Mouse (Mus musculus): ENCODE data around the gene Gm28048. TPM values are rescaled to one million over a fixed set of nuclear protein-coding genes. Genes with fewer than 3 reads are reported as not detected.

The Gm28048 gene
- polyA plus RNA-seq, 1 experiment from 2014 or later = 3.4 TPM

DNA sequence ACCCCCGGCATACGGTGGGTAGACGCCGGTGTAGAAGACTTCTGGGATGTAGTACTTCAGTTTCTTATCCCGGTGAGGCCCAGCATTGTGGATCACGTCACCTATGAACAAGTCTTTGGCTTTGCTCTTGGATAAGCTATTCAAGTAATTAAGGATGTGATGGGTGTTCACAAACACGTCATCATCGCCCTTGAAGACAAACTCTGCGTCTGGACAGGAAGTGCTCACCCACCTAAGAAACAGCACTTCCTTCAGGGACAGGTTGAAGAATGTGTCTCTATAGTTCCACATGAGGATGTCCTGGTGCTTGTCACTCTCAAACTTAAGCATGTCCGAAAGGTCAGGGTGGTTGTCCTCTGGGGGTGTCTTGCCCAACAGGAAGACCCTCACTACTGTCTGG is 145.6 kb downstream of the Gm28048 start:
- no peak overlapping the region for H3K4me3 ChIP-seq
- H3K9ac ChIP-seq = no peak overlapping the region
- no peak overlapping the region for H3K4me2 ChIP-seq
- no peaks in the 10 kb centered on the region for H3K27me3 ChIP-seq
- no peak overlapping the region for H3K27ac ChIP-seq
- WGBS = 94% methylated on average over 10 of the region's 10 CpGs
- ATAC-seq = no peak
- no peaks in the 10 kb centered on the region for H3K36me3 ChIP-seq (ENCODE audit: poor library complexity, severe bottlenecking)
- H3K9me3 ChIP-seq (replicated peaks) = no peaks in the 10 kb centered on the region
- H3K4me1 ChIP-seq = no peaks in the 10 kb centered on the region

DNA sequence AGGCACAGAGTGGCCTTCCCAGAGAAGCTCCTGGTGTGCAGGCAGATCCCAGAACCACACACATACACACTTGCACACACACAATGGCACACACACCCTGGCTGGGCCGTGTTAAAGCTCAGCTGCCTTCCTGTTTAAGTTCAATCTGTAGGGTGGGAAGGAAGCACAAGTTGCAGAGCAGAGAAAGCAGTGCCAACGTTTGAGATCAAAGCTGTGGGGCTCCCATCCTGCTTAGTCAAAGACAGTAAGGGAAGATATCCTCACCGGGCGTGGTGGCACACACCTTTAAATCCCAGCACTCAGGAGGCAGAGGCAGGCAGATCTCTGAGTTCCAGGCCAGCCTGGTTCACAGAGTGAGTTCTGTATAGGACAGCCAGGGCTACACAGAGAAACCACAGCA is 149.3 kb downstream of the Gm28048 start:
- Histone ChIP-seq H3K4me1 (no peaks in the 10 kb centered on the region), H3K9ac (no peak overlapping the region), H3K4me3 (no peak overlapping the region), H3K27ac (no peak overlapping the region), H3K9me3 (replicated peaks) (no peaks in the 10 kb centered on the region), H3K27me3 (no peaks in the 10 kb centered on the region), H3K36me3 (ENCODE audit: poor library complexity, severe bottlenecking) (no peaks in the 10 kb centered on the region), H3K4me2 (no peak overlapping the region)
- ATAC-seq = no peak
- 84% methylated on average over 4 of the region's 4 CpGs for WGBS

DNA sequence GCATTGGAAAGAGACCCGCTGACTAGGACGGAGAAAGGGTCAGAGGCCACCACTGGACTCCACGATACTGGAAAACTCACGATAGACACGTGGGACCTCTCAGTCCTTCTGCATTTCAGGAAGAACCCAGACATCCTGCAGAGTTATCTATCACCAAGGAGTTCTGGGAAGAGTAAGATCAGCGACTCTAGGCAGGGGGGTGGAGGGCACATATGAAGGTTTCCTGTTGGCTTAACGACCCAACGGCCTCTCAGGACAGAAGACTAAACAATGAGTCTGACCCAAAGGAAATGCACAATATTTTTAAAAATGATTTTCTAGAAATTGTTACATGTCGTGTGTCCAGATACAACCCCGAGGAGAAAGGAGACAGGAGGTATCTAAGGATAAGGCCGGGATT is 150.0 kb downstream of the Gm28048 start:
- no peak overlapping the region for H3K27ac ChIP-seq
- H3K36me3 ChIP-seq (ENCODE audit: poor library complexity, severe bottlenecking) = no peaks in the 10 kb centered on the region
- 89% methylated on average over 11 of the region's 11 CpGs for WGBS
- no peaks in the 10 kb centered on the region for H3K27me3 ChIP-seq
- H3K9me3 ChIP-seq (replicated peaks) = no peaks in the 10 kb centered on the region
- ATAC-seq = no peak
- H3K9ac ChIP-seq = no peak overlapping the region
- H3K4me2 ChIP-seq = no peak overlapping the region
- H3K4me3 ChIP-seq = no peak overlapping the region
- H3K4me1 ChIP-seq = no peaks in the 10 kb centered on the region

DNA sequence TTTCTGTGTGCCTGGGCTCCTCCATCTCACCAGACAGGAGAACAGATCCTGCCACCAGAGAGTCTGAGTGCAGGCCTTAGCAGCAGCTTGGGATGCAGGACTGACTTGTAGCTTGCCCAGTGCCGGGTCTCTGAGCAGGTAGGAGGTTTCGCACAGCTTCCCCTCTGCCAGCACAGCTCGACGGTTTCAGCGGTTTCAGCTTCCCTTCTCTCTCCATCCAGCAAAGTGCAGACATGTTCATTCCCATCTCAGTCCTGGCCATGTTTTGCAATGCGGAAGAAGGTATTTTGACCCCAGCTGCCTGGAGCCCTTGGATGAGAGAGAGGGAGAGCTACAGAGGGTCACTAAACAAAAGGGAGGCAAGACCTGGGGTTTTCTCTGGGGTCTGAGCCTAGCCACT is 151.2 kb downstream of the Gm28048 start:
- Histone ChIP-seq H3K4me1 (no peaks in the 10 kb centered on the region), H3K4me2 (no peak overlapping the region), H3K27ac (no peak overlapping the region), H3K9me3 (replicated peaks) (no peaks in the 10 kb centered on the region), H3K27me3 (no peaks in the 10 kb centered on the region), H3K9ac (no peak overlapping the region), H3K36me3 (ENCODE audit: poor library complexity, severe bottlenecking) (no peaks in the 10 kb centered on the region), H3K4me3 (no peak overlapping the region)
- WGBS = 57% methylated on average over 6 of the region's 6 CpGs
- no peak for ATAC-seq

DNA sequence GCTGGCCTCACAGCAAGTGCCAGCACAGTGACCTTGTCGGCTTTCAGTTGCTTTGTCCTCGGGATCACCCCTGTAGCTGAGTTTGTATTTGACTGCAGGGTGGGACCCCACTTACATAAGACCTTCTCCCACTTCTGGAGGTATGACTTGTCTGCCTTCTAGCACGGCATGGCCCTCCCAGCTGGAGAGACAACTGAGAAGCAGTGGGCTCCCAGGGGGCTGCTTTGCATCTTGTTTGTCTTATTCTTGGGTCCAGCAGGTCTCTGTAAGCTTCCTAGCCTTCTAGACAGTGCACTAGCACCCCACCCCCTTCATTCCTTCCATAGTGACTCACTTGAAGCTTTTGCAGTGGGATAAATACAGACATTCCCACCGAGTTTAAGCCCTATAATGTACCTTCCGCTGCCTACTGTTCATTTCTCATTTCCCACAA is 151.7 kb downstream of the Gm28048 start:
- Histone ChIP-seq H3K27me3 (no peaks in the 10 kb centered on the region), H3K36me3 (ENCODE audit: poor library complexity, severe bottlenecking) (no peaks in the 10 kb centered on the region), H3K9ac (no peak overlapping the region), H3K4me1 (no peaks in the 10 kb centered on the region), H3K9me3 (replicated peaks) (no peaks in the 10 kb centered on the region), H3K4me3 (no peak overlapping the region), H3K4me2 (no peak overlapping the region), H3K27ac (no peak overlapping the region)
- no peak for ATAC-seq
- WGBS = 46% methylated on average over 5 of the region's 5 CpGs

DNA sequence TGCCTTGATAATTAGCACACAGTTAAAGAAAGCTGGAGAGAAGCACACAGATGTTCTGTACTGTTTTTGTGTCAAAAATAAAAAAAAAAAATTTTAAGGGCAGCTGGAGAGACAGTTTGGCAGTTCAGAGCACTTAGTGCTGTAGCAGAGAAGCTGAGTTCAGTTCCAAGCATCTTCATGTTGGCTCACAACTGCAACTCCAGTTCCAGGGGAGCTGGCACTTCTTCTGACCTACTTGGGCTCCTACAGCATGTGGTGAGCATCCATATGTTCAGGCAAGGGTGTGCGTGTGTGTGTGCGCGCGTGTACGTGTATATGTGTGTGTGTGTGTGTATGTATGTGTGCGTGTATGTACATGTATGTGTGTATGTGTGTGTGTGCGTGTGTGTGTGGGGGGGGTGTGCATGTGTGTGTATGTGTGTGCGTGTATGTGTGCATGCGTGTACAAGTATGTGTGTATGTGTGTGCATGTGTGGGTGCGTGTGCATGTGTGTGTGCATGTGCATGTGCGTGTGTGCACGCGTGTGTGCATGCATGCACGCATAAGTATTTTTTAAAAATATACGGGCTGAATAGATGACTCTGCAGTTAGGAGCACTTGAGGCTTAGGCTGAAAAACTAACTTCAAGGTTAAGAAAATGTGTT is 152.8 kb downstream of the Gm28048 start:
- no peak overlapping the region for H3K9ac ChIP-seq
- H3K36me3 ChIP-seq (ENCODE audit: poor library complexity, severe bottlenecking) = no peaks in the 10 kb centered on the region
- no peak overlapping the region for H3K27ac ChIP-seq
- ATAC-seq = peak; percentile 32; the same call in 1 of the 2 replicates
- H3K4me1 ChIP-seq = no peaks in the 10 kb centered on the region
- no peaks in the 10 kb centered on the region for H3K27me3 ChIP-seq
- H3K9me3 ChIP-seq (replicated peaks) = no peaks in the 10 kb centered on the region
- 95% methylated on average over 15 of the region's 15 CpGs for WGBS
- H3K4me3 ChIP-seq = no peak overlapping the region
- no peak overlapping the region for H3K4me2 ChIP-seq

DNA sequence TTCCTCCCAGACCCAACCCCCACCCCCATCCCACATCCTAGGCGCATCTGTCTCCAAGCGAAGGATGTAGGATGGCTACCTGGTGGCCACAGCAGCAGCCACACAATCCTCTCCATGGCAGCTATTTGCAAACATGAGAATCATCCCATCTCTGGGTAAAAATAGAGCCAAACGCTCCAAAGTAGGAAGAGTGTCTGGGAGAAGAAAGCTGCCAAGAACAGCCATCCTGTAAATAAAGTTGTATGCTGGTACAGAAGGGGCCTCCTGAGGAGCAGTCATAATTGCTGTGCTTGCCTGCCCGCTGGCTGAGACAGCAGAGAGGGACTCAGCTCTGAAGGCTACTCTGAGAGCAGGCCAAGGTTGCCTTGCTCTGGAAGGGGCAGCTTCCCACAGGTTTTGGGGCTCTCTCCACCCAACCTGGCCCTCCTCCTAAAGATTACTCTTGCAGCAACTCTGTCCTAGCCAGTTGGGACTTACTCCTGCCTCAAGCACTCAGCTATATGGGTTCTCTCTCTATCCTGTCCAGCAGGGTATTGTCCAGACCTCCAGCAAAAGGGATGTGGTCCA is 154.3 kb downstream of the Gm28048 start:
- Histone ChIP-seq H3K4me3 (no peak overlapping the region), H3K4me1 (no peaks in the 10 kb centered on the region), H3K4me2 (no peak overlapping the region), H3K27me3 (no peaks in the 10 kb centered on the region), H3K27ac (no peak overlapping the region), H3K9ac (no peak overlapping the region), H3K36me3 (ENCODE audit: poor library complexity, severe bottlenecking) (no peaks in the 10 kb centered on the region), H3K9me3 (replicated peaks) (no peaks in the 10 kb centered on the region)
- no peak for ATAC-seq
- 89% methylated on average over 4 of the region's 4 CpGs for WGBS

DNA sequence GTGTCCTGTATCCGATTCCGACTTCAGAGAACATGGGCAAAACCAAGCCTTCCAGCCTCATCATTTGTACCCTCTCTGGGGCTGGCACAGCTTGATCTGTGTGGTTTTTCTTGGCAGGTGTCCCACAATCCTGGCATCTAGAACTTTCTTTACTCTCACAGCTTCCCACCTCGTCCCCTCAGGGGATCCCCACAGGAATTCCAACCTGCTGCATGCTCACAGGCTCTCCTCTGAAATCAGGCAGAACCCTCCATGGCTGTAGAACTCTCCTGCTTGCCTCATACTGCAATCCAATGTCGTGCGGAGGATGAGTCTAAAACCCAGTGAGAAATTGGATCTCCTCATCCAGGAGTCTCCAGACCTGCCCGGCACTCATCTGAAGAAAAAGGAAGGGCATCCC is 155.2 kb downstream of the Gm28048 start:
- H3K9me3 ChIP-seq (replicated peaks) = no peaks in the 10 kb centered on the region
- WGBS = 89% methylated on average over 6 of the region's 6 CpGs
- no peaks in the 10 kb centered on the region for H3K27me3 ChIP-seq
- H3K4me3 ChIP-seq = no peak overlapping the region
- no peak overlapping the region for H3K4me2 ChIP-seq
- H3K9ac ChIP-seq = no peak overlapping the region
- no peak overlapping the region for H3K27ac ChIP-seq
- H3K36me3 ChIP-seq (ENCODE audit: poor library complexity, severe bottlenecking) = no peaks in the 10 kb centered on the region
- no peak for ATAC-seq
- H3K4me1 ChIP-seq = no peaks in the 10 kb centered on the region

DNA sequence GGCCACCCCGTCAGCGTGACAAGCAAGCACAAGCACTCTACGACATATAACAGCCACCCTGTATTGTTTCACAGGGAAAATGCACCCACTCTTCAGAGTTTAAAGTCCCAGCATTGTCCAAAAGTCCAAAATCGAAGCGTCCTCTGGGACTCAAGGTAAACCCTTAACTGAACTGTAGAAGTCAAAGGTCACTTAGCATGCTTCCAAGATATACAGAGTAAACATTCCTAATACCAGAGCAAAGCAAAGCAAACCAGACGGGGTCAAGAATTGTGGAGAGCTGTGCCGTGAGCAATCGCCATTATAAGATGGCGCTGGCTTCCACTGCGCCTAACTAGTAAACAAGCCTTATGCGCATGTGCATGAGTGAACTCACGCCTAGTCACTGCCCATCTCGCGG is 155.8 kb downstream of the Gm28048 start:
- no peaks in the 10 kb centered on the region for H3K9me3 ChIP-seq (replicated peaks)
- WGBS = 95% methylated on average over 14 of the region's 14 CpGs
- no peak overlapping the region for H3K4me3 ChIP-seq
- ATAC-seq = no peak
- no peaks in the 10 kb centered on the region for H3K27me3 ChIP-seq
- H3K36me3 ChIP-seq (ENCODE audit: poor library complexity, severe bottlenecking) = no peaks in the 10 kb centered on the region
- H3K9ac ChIP-seq = no peak overlapping the region
- H3K27ac ChIP-seq = no peak overlapping the region
- H3K4me1 ChIP-seq = no peaks in the 10 kb centered on the region
- no peak overlapping the region for H3K4me2 ChIP-seq

DNA sequence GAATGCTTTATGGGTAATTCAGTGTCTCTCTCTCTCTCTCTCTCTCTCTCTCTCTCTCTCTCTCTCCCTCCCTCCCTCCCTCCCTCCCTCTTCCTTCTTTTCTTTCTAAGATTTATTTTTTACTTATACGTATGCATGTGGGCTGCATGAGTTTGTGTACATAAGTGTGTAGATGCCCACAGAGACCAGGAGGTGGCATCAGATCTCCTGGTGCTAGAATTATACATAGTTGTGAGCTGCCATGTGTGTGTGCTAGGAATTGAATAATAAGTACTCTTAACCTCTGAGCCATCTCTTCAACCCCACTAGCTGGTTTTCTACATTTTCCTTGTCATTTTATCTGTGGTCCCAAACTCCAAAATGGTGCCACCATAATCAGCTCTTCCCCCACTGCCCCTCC is 156.3 kb downstream of the Gm28048 start:
- WGBS = 94% methylated on average over 1 of the region's 1 CpGs
- no peak for ATAC-seq
- Histone ChIP-seq H3K9me3 (replicated peaks) (no peaks in the 10 kb centered on the region), H3K36me3 (ENCODE audit: poor library complexity, severe bottlenecking) (no peaks in the 10 kb centered on the region), H3K4me2 (no peak overlapping the region), H3K27ac (no peak overlapping the region), H3K27me3 (no peaks in the 10 kb centered on the region), H3K9ac (no peak overlapping the region), H3K4me1 (no peaks in the 10 kb centered on the region), H3K4me3 (no peak overlapping the region)

DNA sequence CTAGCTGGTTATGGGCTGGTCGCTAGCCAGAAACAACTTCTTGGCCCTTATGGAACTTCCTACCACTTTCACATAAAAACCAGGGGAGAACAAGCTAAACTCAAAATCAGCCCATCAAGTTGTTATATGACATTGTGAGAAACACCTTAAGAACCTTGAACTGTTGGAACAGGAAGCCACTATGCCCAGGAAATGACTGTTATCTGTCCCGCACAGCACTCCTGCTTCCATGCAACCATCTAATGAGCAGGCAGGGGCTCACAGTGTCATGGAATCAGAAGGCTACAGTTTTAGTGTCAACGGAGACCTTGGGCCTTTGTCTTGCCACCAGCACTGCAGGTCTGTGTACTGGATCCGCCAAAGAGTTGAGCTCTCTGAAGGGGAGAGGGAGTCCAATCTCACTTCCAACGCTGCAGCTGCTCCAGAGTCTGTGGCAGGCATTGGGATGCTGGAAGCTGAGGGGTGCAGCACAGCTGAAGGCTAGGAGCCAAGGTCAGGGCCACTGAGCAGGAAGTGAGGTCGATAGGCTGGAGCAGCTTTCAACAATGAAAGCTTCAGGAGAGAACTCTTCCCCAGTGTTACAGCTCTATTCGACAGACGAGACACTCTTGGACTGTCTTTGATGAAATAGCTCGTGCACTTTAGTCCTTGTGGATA is 157.7 kb downstream of the Gm28048 start:
- no peaks in the 10 kb centered on the region for H3K4me1 ChIP-seq
- 81% methylated on average over 9 of the region's 9 CpGs for WGBS
- H3K4me3 ChIP-seq = no peak overlapping the region
- H3K27ac ChIP-seq = no peak overlapping the region
- H3K4me2 ChIP-seq = no peak overlapping the region
- no peaks in the 10 kb centered on the region for H3K36me3 ChIP-seq (ENCODE audit: poor library complexity, severe bottlenecking)
- no peaks in the 10 kb centered on the region for H3K27me3 ChIP-seq
- H3K9me3 ChIP-seq (replicated peaks) = no peaks in the 10 kb centered on the region
- ATAC-seq = no peak
- H3K9ac ChIP-seq = no peak overlapping the region

DNA sequence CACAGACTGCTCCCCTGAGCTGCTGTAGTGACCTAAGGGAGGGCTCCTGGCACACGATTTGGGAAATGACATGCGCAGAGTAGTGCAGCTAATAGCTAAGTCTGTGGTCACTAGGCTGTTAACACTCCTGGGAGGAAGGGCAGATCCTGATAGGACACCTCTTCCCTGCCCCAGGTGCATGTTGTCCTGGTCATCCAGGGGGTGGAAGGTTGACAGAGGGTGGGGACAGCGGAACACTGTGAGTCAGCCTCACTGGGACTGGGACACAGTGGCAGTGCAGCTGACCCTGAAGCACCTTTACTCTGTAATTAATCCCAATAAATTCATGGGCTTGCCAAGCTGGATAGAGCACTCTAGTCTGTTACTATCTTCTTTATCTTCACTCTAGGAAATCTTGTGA is 160.6 kb downstream of the Gm28048 start:
- Histone ChIP-seq H3K4me2 (no peak overlapping the region), H3K36me3 (ENCODE audit: poor library complexity, severe bottlenecking) (no peaks in the 10 kb centered on the region), H3K4me3 (no peak overlapping the region), H3K27ac (no peak overlapping the region), H3K9ac (no peak overlapping the region), H3K9me3 (replicated peaks) (no peaks in the 10 kb centered on the region), H3K27me3 (no peaks in the 10 kb centered on the region), H3K4me1 (no peaks in the 10 kb centered on the region)
- no peak for ATAC-seq
- WGBS = 88% methylated on average over 3 of the region's 3 CpGs

DNA sequence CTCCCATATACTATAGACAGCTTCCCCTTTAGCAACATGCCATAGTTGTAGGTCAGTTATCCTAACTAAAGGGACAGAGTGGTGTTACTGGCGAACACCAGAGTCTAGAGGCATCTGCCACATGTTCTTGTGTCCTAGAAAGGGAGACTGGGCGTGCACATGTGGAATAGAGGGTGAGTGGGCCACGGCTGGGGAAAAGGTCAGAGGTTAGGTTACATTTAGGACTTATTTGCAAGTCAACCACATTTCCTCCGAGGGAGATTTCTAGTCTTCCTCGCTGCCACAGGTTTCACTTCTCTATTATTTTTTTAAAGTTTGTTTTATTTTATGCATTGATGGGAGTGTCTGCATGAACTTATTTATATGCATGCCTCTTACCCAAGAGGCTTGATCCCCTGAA is 163.5 kb downstream of the Gm28048 start:
- Histone ChIP-seq H3K4me2 (no peak overlapping the region), H3K27me3 (no peaks in the 10 kb centered on the region), H3K27ac (no peak overlapping the region), H3K9ac (no peak overlapping the region), H3K4me1 (no peaks in the 10 kb centered on the region), H3K4me3 (no peak overlapping the region), H3K36me3 (ENCODE audit: poor library complexity, severe bottlenecking) (no peaks in the 10 kb centered on the region), H3K9me3 (replicated peaks) (no peaks in the 10 kb centered on the region)
- ATAC-seq = no peak
- WGBS = 76% methylated on average over 5 of the region's 5 CpGs
